Mouse (Mus musculus) ES-Bruce4 (cell line): Measurements from ENCODE around the gene Vdac1. TPM values are rescaled to one million over a fixed set of nuclear protein-coding genes. Genes with fewer than 3 reads are reported as not detected.
"Not testable (repeated sequence)": the region's sequence is repeated elsewhere in the genome, so short reads cannot be mapped to it uniquely, and the experiment has no call there.

Source experiments
- H3K27ac ChIP-seq: 2 replicates; pipeline ENCODE4 v1.5.1; 2012; ENCODE audit warnings: low read length, inconsistent platforms; ENCODE audit not compliant: insufficient read depth
- H3K27me3 ChIP-seq: 2 replicates; pipeline ENCODE4 v1.6.1; 2012; ENCODE audit warnings: mild to moderate bottlenecking, low read length, inconsistent platforms; ENCODE audit not compliant: control insufficient read depth, poor library complexity, insufficient read depth, severe bottlenecking
- H3K36me3 ChIP-seq: 2 replicates; pipeline ENCODE4 v1.6.1; 2012; ENCODE audit warnings: inconsistent platforms, mild to moderate bottlenecking, low read length, moderate library complexity; ENCODE audit not compliant: control insufficient read depth, poor library complexity, insufficient read depth, severe bottlenecking
- H3K4me1 ChIP-seq: one replicate; pipeline ENCODE4 v1.8.1; 2011; ENCODE audit warnings: low read length; ENCODE audit not compliant: control insufficient read depth, insufficient read depth
- H3K4me3 ChIP-seq: 2 replicates; pipeline ENCODE4 v1.5.1; 2011; ENCODE audit warnings: low read depth, mild to moderate bottlenecking, low read length
- H3K9ac ChIP-seq: 2 replicates; pipeline ENCODE4 v1.6.1; 2012; ENCODE audit warnings: low read depth, mild to moderate bottlenecking, inconsistent platforms; ENCODE audit not compliant: poor library complexity, severe bottlenecking
- H3K9me3 ChIP-seq: replicated peaks from 2 replicates; pipeline ENCODE4 v1.6.1; 2012; ENCODE audit warnings: mild to moderate bottlenecking, low read length, inconsistent platforms; ENCODE audit not compliant: control insufficient read depth, poor library complexity, insufficient read depth, severe bottlenecking
- CTCF ChIP-seq: IDR thresholded peaks from one replicate; pipeline ENCODE4 v1.8.1; 2011; ENCODE audit warnings: low read depth, low read length
- EP300 ChIP-seq: IDR thresholded peaks from 2 replicates; pipeline ENCODE4 v1.6.1; 2011; ENCODE audit warnings: low read depth, low read length; ENCODE audit not compliant: insufficient read depth
- POLR2A ChIP-seq: IDR thresholded peaks from one replicate; pipeline ENCODE4 v1.8.1; 2011; ENCODE audit warnings: low read length; ENCODE audit not compliant: insufficient read depth
- polyA plus RNA-seq: library from polyadenylated mRNA; stranded (reverse); fragments of >200 nt; gene quantifications from 2 replicates; pipeline ENCODE4 v1.2.4, GENCODE M21; 2011; ENCODE audit warnings: low read depth; ENCODE audit not compliant: missing spikeins, insufficient read depth, insufficient read length

The Vdac1 gene
- polyA plus RNA-seq, 1 experiment, result 491 TPM

DNA sequence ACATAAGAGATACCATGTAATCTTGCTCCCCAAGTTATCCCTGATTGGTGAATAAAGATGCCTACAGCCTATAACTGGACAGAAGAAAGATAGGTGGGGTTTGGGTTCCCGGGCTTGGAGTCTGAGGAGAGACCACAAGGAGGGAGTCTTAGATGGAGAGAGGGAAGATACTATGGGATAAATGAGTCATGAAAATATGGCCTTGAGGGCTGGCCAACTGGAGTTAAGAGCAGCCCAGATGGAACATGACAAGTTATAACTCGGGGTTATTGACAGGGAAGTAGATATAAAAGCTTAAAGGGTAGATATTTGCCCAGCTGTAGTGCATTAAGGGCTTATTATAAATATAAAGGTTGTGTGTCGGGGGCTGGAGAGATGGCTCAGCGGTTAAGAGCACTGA lies 12.5 kb upstream of the Vdac1 start:
- H3K36me3 ChIP-seq, result no peaks in the 10 kb centered on the region
- no peak for TF ChIP-seq EP300
- TF ChIP-seq CTCF, result no peak
- H3K27me3 ChIP-seq, result no peaks in the 10 kb centered on the region
- no peaks in the 10 kb centered on the region for H3K9me3 ChIP-seq
- H3K9ac ChIP-seq, result no peak overlapping the region
- H3K4me1 ChIP-seq, result no peaks in the 10 kb centered on the region
- H3K4me3 ChIP-seq, result no peak overlapping the region
- no peak overlapping the region for H3K27ac ChIP-seq

DNA sequence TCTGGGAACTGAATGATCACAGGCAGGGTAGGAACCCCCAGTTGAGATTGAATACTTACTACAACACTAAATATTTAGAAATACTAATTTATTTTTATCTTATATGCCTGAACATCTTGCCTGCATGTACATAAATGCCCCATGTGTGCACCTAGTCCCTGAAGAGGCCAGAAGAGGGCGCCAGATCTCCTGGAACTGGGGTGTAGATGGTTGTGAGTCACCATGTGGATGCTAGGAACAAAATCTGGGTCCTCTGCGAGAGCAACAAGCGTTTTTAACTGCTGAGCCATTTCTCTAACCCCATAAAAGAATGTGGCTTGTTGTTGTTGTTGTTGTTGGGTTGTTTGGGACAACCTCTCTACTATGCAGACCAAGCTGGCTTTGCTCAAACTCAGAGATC lies 11.9 kb upstream of the Vdac1 start:
- Histone ChIP-seq H3K27me3 (no peaks in the 10 kb centered on the region), H3K36me3 (no peaks in the 10 kb centered on the region), H3K27ac (no peak overlapping the region), H3K9me3 (no peaks in the 10 kb centered on the region), H3K9ac (no peak overlapping the region), H3K4me3 (no peak overlapping the region), H3K4me1 (no peaks in the 10 kb centered on the region)
- TF ChIP-seq EP300, result no peak
- TF ChIP-seq POLR2A, result no peak
- peak; percentile 68 for TF ChIP-seq CTCF

GRCm38 (mm10) chr11:52350924-52351323 lies 9.7 kb upstream of the Vdac1 start:
- Histone ChIP-seq H3K27me3 (no peaks in the 10 kb centered on the region), H3K9ac (no peak overlapping the region), H3K4me3 (no peak overlapping the region), H3K27ac (peak overlapping the region; percentile 45), H3K4me1 (no peaks in the 10 kb centered on the region), H3K9me3 (peaks cover 6% of the 10 kb centered on the region; the same call in 1 of the 2 replicates), H3K36me3 (no peaks in the 10 kb centered on the region)
- no peak for TF ChIP-seq POLR2A
- no peak for TF ChIP-seq CTCF
- no peak for TF ChIP-seq EP300

GRCm38 (mm10) chr11:52352271-52352670 lies 8.4 kb upstream of the Vdac1 start:
- H3K4me3 ChIP-seq, result no peak overlapping the region
- peaks cover 17% of the 10 kb centered on the region for H3K9me3 ChIP-seq
- H3K36me3 ChIP-seq, result no peaks in the 10 kb centered on the region
- no peaks in the 10 kb centered on the region for H3K27me3 ChIP-seq
- no peak overlapping the region for H3K9ac ChIP-seq
- TF ChIP-seq EP300 (no peak), CTCF (no peak), POLR2A (no peak)
- no peaks in the 10 kb centered on the region for H3K4me1 ChIP-seq
- no peak overlapping the region for H3K27ac ChIP-seq

DNA sequence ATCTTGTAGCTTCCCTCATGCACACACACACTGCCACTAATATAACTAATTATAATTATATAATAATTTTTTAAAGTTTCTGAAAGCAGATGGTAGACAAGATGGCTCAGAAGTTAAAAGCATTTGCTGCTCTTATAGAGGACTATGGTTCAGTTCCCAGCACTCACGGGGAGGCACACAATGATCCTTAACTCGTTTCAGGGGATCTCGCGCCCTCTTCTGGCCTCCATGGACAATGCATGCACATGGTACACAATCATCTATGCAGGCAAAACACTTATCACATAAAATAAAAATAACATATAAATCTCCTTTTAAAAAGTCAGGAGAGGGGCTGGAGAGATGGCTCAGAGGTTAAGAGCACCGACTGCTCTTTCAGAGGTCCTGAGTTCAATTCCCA lies 6.0 kb upstream of the Vdac1 start:
- no peak overlapping the region for H3K9ac ChIP-seq
- H3K27me3 ChIP-seq, result no peaks in the 10 kb centered on the region
- no peaks in the 10 kb centered on the region for H3K36me3 ChIP-seq
- H3K9me3 ChIP-seq, result peaks cover 20% of the 10 kb centered on the region
- TF ChIP-seq CTCF (peak; percentile 36), EP300 (no peak)
- no peak overlapping the region for H3K4me3 ChIP-seq
- no peaks in the 10 kb centered on the region for H3K4me1 ChIP-seq
- H3K27ac ChIP-seq, result no peak overlapping the region

DNA sequence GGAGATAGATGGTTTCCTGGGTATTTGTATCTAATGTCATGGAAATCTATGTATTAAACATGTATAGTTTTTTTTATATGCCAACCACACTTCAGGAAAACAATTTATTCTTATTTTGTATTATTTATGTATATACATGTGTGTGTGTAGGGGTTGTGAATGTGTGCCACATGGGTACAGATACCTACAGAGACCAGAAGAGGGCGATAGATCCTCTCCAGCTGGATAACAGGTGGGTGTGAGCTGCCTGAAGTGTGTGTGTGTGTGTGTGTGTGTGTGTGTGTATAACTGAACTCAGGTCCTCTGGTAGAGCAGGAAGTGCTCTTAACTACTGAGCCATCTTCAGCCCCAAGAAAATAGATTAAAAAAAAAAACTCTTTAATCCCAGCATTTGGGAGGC lies 5.1 kb upstream of the Vdac1 start:
- Histone ChIP-seq H3K4me3 (no peak overlapping the region), H3K9me3 (peaks cover 20% of the 10 kb centered on the region)

GRCm38 (mm10) chr11:52357091-52357490 lies 3.6 kb upstream of the Vdac1 start:
- H3K9ac ChIP-seq, H3K27ac ChIP-seq, H3K36me3 ChIP-seq, H3K4me1 ChIP-seq, H3K27me3 ChIP-seq, H3K4me3 ChIP-seq: not testable (repeated sequence)
- H3K9me3 ChIP-seq, result peaks cover 20% of the 10 kb centered on the region

More for the DNA sequence above, 5.1 kb upstream of the Vdac1 start:
- H3K27ac ChIP-seq, result no peak overlapping the region
- TF ChIP-seq POLR2A, result no peak
- TF ChIP-seq EP300, result no peak
- TF ChIP-seq CTCF, result no peak
- H3K4me1 ChIP-seq, result no peaks in the 10 kb centered on the region
- no peaks in the 10 kb centered on the region for H3K36me3 ChIP-seq
- H3K9ac ChIP-seq, result no peak overlapping the region
- no peaks in the 10 kb centered on the region for H3K27me3 ChIP-seq
